Mouse (Mus musculus) heart, embryonic 10.5 days (tissue): ENCODE results near the gene Dmrt3. TPM values are rescaled to one million over a fixed set of nuclear protein-coding genes. Genes with fewer than 3 reads are reported as not detected.

Source experiments
- DNase-seq: peaks from one replicate; pipeline ENCODE4 v3.0.0-alpha.2; 2017; ENCODE audit warnings: low spot score
- H3K27ac ChIP-seq: fragments of 300-500 bp; sonication (generic); 2 replicates; pipeline ENCODE4 v1.5.1; 2016; ENCODE audit warnings: mild to moderate bottlenecking
- H3K27me3 ChIP-seq: fragments of 300-500 bp; sonication (generic); 2 replicates; pipeline ENCODE4 v1.6.1; 2016; ENCODE audit warnings: mild to moderate bottlenecking; ENCODE audit not compliant: poor library complexity, insufficient read depth, severe bottlenecking
- H3K36me3 ChIP-seq: fragments of 300-500 bp; sonication (generic); 2 replicates; pipeline ENCODE4 v1.6.1; 2016; ENCODE audit warnings: mild to moderate bottlenecking, moderate library complexity
- H3K4me1 ChIP-seq: fragments of 300-500 bp; sonication (generic); 2 replicates; pipeline ENCODE4 v1.6.1; 2016; ENCODE audit warnings: mild to moderate bottlenecking
- H3K4me3 ChIP-seq: fragments of 300-500 bp; sonication (generic); 2 replicates; pipeline ENCODE4 v1.5.1; 2016; ENCODE audit warnings: mild to moderate bottlenecking, moderate library complexity
- H3K9me3 ChIP-seq: fragments of 300-500 bp; sonication (generic); 2 replicates; pipeline ENCODE4 v1.6.1; 2016; ENCODE audit warnings: mild to moderate bottlenecking, moderate library complexity
- WGBS: fragments of 180-500 bp; shearing (Covaris S2); methylation state at CpG from one replicate; pipeline ENCODE4 v1.1.7; 2016; 5-methylcytosine and 5-hydroxymethylcytosine counted together
- polyA plus RNA-seq: library from polyadenylated mRNA; unstranded; fragments of >200 nt; fragmentation: Nextera tagmentation; extraction: Ambion mirVana; gene quantifications from 2 replicates; pipeline ENCODE4 v1.2.1, GENCODE M21; 2016

Dmrt3 gene
- not detected in 2 replicates for polyA plus RNA-seq

GRCm38 (mm10) chr19:25610015-25610410 is at the start of gene Dmrt3:
Dmrt3 (plus strand) TSS chr19:25610301.
- DNase-seq = no peak
- peaks cover 33% of the 10 kb centered on the region for H3K4me1 ChIP-seq

GRCm38 (mm10) chr19:25564430-25564829 is 45.7 kb upstream of the Dmrt3 start:
- H3K36me3 ChIP-seq = no peaks in the 10 kb centered on the region
- no peaks in the 10 kb centered on the region for H3K9me3 ChIP-seq
- no peak for DNase-seq
- H3K4me3 ChIP-seq = no peak overlapping the region; the same call in 1 of the 2 replicates
- peaks cover 37% of the 10 kb centered on the region for H3K27me3 ChIP-seq
- WGBS = 69% methylated on average over 12 of the region's 12 CpGs
- no peaks in the 10 kb centered on the region for H3K4me1 ChIP-seq
- no peak overlapping the region for H3K27ac ChIP-seq

More at GRCm38 (mm10) chr19:25610015-25610410, at the start of gene Dmrt3:
- Histone ChIP-seq H3K36me3 (no peaks in the 10 kb centered on the region), H3K27ac (0 out of 2 replicates have a peak within 1 kb of the TSS, but pooled peaks have one; percentile 6), H3K27me3 (peaks cover 98% of the 10 kb centered on the region), H3K9me3 (no peaks in the 10 kb centered on the region), H3K4me3 (peak within 1 kb of the TSS; percentile 64)
- WGBS = under 1% methylated on average over 28 of the region's 29 CpGs

DNA sequence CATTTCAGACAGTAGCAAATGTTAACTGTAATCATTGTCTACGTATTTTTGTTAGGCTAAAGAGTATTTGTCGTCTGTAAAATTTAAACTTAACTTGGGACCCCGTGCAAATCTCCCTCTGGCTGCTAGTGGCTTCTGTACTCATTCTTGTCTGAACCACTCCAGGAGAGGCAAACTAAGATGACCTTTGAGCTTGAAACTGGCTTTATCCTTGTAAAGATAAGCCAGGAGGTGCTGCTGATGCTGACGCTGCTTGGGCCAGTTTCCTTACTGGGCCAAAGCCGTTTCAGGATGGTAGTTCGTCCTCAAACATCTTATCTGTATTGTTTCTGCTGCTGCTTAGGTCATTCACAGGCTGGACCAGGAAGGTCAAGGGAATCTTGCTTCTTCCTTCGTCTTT is 40.3 kb upstream of the Dmrt3 start:
- Histone ChIP-seq H3K4me1 (peaks cover 30% of the 10 kb centered on the region), H3K36me3 (no peaks in the 10 kb centered on the region), H3K4me3 (no peak overlapping the region), H3K9me3 (no peaks in the 10 kb centered on the region), H3K27me3 (peaks cover 46% of the 10 kb centered on the region), H3K27ac (no peak overlapping the region)
- no peak for DNase-seq
- 44% methylated on average over 7 of the region's 7 CpGs for WGBS

DNA sequence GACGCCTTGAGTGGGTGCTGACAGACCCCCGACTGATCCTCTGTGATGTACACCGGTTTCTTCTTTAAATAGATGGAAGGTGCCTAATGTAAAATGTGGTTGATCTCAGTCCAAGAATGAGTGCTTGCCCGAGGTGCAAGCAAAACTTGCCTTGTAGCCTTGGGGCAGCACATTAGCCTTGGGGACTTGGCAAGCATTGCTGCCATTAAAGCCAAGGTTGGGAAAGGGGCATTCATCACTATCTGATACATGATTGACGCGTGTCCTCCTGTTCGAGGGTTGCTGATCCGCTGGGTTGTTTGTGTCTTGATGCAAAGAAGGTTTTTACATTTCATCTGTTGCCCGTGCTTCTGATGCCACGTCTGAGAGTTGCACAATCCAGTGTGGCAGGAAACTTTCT is 35.7 kb upstream of the Dmrt3 start:
- WGBS = 12% methylated on average over 10 of the region's 10 CpGs
- Histone ChIP-seq H3K4me1 (peaks cover 48% of the 10 kb centered on the region), H3K27ac (peak overlapping the region; percentile 74), H3K9me3 (no peaks in the 10 kb centered on the region), H3K27me3 (peaks cover 30% of the 10 kb centered on the region), H3K4me3 (peak overlapping the region; percentile 56), H3K36me3 (no peaks in the 10 kb centered on the region)
- DNase-seq = no peak

GRCm38 (mm10) chr19:25574981-25575814 is 34.9 kb upstream of the Dmrt3 start:
- DNase-seq = no peak
- Histone ChIP-seq H3K27ac (peak overlapping the region; percentile 74), H3K9me3 (no peaks in the 10 kb centered on the region), H3K4me1 (peaks cover 42% of the 10 kb centered on the region), H3K36me3 (no peaks in the 10 kb centered on the region), H3K27me3 (peaks cover 22% of the 10 kb centered on the region), H3K4me3 (peak overlapping the region; percentile 56)
- WGBS = 2% methylated on average over 17 of the region's 17 CpGs

GRCm38 (mm10) chr19:25578358-25578757 is 31.7 kb upstream of the Dmrt3 start:
- peaks cover 26% of the 10 kb centered on the region for H3K27me3 ChIP-seq
- no peaks in the 10 kb centered on the region for H3K9me3 ChIP-seq
- H3K27ac ChIP-seq = no peak overlapping the region
- no peak for DNase-seq
- WGBS = 84% methylated on average over 2 of the region's 2 CpGs
- no peaks in the 10 kb centered on the region for H3K36me3 ChIP-seq
- H3K4me3 ChIP-seq = no peak overlapping the region
- peaks cover 32% of the 10 kb centered on the region for H3K4me1 ChIP-seq

GRCm38 (mm10) chr19:25579440-25579839 is 30.7 kb upstream of the Dmrt3 start:
- no peak for DNase-seq
- no peak overlapping the region for H3K27ac ChIP-seq
- no peak overlapping the region for H3K4me3 ChIP-seq
- no peaks in the 10 kb centered on the region for H3K36me3 ChIP-seq
- peaks cover 28% of the 10 kb centered on the region for H3K27me3 ChIP-seq
- 89% methylated on average over 2 of the region's 2 CpGs for WGBS
- no peaks in the 10 kb centered on the region for H3K9me3 ChIP-seq
- peaks cover 21% of the 10 kb centered on the region for H3K4me1 ChIP-seq

DNA sequence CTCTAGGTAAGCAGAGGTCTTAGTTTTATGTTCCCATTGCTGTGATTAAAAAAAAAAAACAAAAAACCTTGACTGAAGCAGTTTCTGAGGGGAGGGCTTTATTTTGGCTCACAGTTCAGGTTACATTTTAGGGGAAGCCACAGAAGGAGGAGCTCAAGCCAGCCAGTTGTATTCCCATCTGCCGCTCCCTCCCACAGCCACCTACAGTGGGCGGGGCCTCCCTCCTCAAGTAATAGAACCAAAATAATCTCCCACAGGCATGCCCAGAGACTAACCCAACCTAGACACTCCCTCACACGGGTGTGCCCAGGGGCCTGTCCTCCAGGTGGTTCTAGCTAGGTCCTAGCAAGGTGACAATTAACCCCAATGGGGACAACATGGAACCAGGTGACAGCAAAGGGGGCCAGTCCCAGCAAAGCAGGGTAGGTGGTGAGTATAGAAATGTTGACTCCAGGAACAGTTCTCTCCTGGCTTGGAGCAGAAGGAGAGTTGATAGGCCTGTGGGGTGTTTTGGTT is 12.3 kb upstream of the Dmrt3 start:
- 68% methylated on average over 3 of the region's 3 CpGs for WGBS
- Histone ChIP-seq H3K4me3 (no peak overlapping the region), H3K4me1 (no peaks in the 10 kb centered on the region), H3K27me3 (peaks cover 80% of the 10 kb centered on the region), H3K27ac (no peak overlapping the region), H3K36me3 (no peaks in the 10 kb centered on the region), H3K9me3 (no peaks in the 10 kb centered on the region)
- no peak for DNase-seq

DNA sequence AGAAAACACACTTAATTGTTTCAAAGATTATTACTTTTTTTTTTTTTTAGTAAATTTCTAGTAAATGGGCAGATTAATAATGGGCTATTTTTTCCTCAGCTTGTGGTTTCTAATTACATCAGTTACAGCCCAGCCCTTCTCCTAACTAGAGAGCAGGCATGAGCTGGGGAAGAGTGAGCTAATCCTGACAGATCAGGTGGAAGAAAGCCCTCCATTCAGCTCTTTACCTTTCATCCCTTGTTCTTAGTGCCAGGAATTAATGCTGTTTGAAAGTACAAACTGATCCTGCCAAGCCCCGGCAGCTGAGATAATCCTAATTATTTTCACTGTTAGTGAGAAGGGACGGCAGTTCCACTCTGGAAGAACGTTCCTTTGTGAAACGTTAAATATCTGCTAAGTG is 11.5 kb upstream of the Dmrt3 start:
- H3K4me1 ChIP-seq = peaks cover 4% of the 10 kb centered on the region; the same call in 1 of the 2 replicates
- no peaks in the 10 kb centered on the region for H3K36me3 ChIP-seq
- DNase-seq = no peak
- 21% methylated on average over 4 of the region's 4 CpGs for WGBS
- no peak overlapping the region for H3K27ac ChIP-seq
- no peak overlapping the region for H3K4me3 ChIP-seq
- peaks cover 80% of the 10 kb centered on the region for H3K27me3 ChIP-seq
- no peaks in the 10 kb centered on the region for H3K9me3 ChIP-seq

- Histone ChIP-seq H3K27me3 (peaks cover 97% of the 10 kb centered on the region), H3K27ac (no peak overlapping the region), H3K4me3 (no peak overlapping the region), H3K36me3 (no peaks in the 10 kb centered on the region), H3K9me3 (no peaks in the 10 kb centered on the region), H3K4me1 (peaks cover 20% of the 10 kb centered on the region)
- WGBS = 12% methylated on average over 8 of the region's 8 CpGs
- no peak for DNase-seq
Measured at GRCm38 (mm10) chr19:25601966-25602365, 8.1 kb upstream of the Dmrt3 start.

GRCm38 (mm10) chr19:25607461-25608205 is 2.5 kb upstream of the Dmrt3 start:
- no peak for DNase-seq
- H3K4me3 ChIP-seq = no peak overlapping the region
- H3K36me3 ChIP-seq = no peaks in the 10 kb centered on the region
- H3K27me3 ChIP-seq = peaks cover 98% of the 10 kb centered on the region
- peaks cover 41% of the 10 kb centered on the region for H3K4me1 ChIP-seq
- no peaks in the 10 kb centered on the region for H3K9me3 ChIP-seq
- H3K27ac ChIP-seq = no peak overlapping the region
- WGBS = 1% methylated on average over 21 of the region's 21 CpGs

GRCm38 (mm10) chr19:25608206-25608580 is 1.9 kb upstream of the Dmrt3 start:
- Histone ChIP-seq H3K36me3 (no peaks in the 10 kb centered on the region), H3K4me1 (peaks cover 38% of the 10 kb centered on the region), H3K27me3 (peaks cover 98% of the 10 kb centered on the region), H3K9me3 (no peaks in the 10 kb centered on the region), H3K27ac (no peak overlapping the region), H3K4me3 (no peak overlapping the region)
- WGBS = 3% methylated on average over 7 of the region's 7 CpGs
- DNase-seq = no peak
